Mouse (Mus musculus) layer of hippocampus, adult 18-20 months (tissue): ENCODE measurements at regions not wholly inside any gene's neighbourhood (a gene's known extent, or its start where the extent isn't known, plus 50 kb on each side); places are given as distances from the start of the nearest gene placed in this dataset.

Experiments used
- DNase-seq, 2 experiments: peaks; one replicate each; pipeline ENCODE4 v3.0.0; 2022; ENCODE audit warnings: low spot score in 2 of 2
- microRNA-seq, 2 experiments: library from miRNA; unstranded; fragments of <30 nt; microRNA quantifications; one replicate each; pipeline ENCODE4 v1.2.0; 2021

GRCm38 (mm10) chr7:35857693-35858092 is 54.9 kb upstream of the Zfp507 start:
- DNase-seq: no peak

Small RNA genes in the stretch of these regions (microRNA-seq; reads per million reads assigned to microRNA genes)
- gene Gm23292: 0 reads per million in 2 experiments
